Mouse (Mus musculus) heart, adult 2 months (tissue): Measurements from ENCODE around the gene D130043K22Rik. TPM values are rescaled to one million over a fixed set of nuclear protein-coding genes. Genes with fewer than 3 reads are reported as not detected.

Source experiments
- DNase-seq, 2 experiments: peaks; one replicate each; pipeline ENCODE4 v3.0.0; 2021
- H3K27ac ChIP-seq: fragments of 200-600 bp; 2 replicates; pipeline ENCODE4 v1.8.1; 2022
- H3K27me3 ChIP-seq: fragments of 200-500 bp; 2 replicates; pipeline ENCODE4 v1.6.1; 2012; ENCODE audit warnings: mild to moderate bottlenecking, low read length, inconsistent platforms, mixed read lengths; ENCODE audit not compliant: control insufficient read depth, insufficient read depth
- H3K36me3 ChIP-seq: fragments of 200-500 bp; 2 replicates; pipeline ENCODE4 v1.6.1; 2012; ENCODE audit warnings: low read length, inconsistent platforms; ENCODE audit not compliant: control insufficient read depth, insufficient read depth
- H3K4me1 ChIP-seq: fragments of 200-500 bp; 2 replicates; pipeline ENCODE4 v1.6.1; 2011; ENCODE audit warnings: low read length; ENCODE audit not compliant: control insufficient read depth, insufficient read depth
- H3K4me3 ChIP-seq: fragments of 200-600 bp; 2 replicates; pipeline ENCODE4 v1.8.1; 2022
- H3K79me2 ChIP-seq: fragments of 200-500 bp; replicated peaks from 2 replicates; pipeline ENCODE4 v1.6.1; 2012; ENCODE audit warnings: mild to moderate bottlenecking, inconsistent platforms, low read length, moderate library complexity, mixed read lengths; ENCODE audit not compliant: control insufficient read depth, insufficient read depth
- H3K9ac ChIP-seq: fragments of 200-500 bp; 2 replicates; pipeline ENCODE4 v1.6.1; 2012; ENCODE audit warnings: low read depth, mild to moderate bottlenecking, control low read depth, inconsistent platforms, low read length, mixed read lengths
- CTCF ChIP-seq: fragments of 200-600 bp; IDR thresholded peaks from 2 replicates; pipeline ENCODE4 v1.8.1; 2022; ENCODE audit warnings: antibody characterized with exemption, mild to moderate bottlenecking, moderate library complexity
- EP300 ChIP-seq: fragments of 200-500 bp; IDR thresholded peaks from 2 replicates; pipeline ENCODE4 v1.6.1; 2011; ENCODE audit warnings: low read depth, low read length, control low read depth; ENCODE audit not compliant: insufficient read depth
- POLR2A ChIP-seq: fragments of 200-500 bp; IDR thresholded peaks from 2 replicates; pipeline ENCODE4 v1.6.1; 2011; ENCODE audit warnings: mild to moderate bottlenecking, low read depth, low read length, control low read depth; ENCODE audit not compliant: insufficient read depth
- WGBS: fragments of 180-500 bp; shearing (Covaris S2); methylation state at CpG from one replicate; pipeline ENCODE4 v1.1.7; 2018; 5-methylcytosine and 5-hydroxymethylcytosine counted together
- intact Hi-C: fragments of 180-260 bp; cut with DNase I; formaldehyde crosslinking; loops from one replicate; pipeline ENCODE4 v1.15.1; 2025
- polyA plus RNA-seq: library from polyadenylated mRNA; depleted of rRNA; stranded (reverse); fragments of >200 nt; gene quantifications from 2 replicates; pipeline ENCODE4 v1.2.3, GENCODE M21; 2012
- total RNA-seq, 2 experiments: library from RNA; stranded (reverse); gene quantifications; 2 replicates each; pipeline ENCODE4 v1.2.3; 2021

D130043K22Rik gene
- total and polyA plus RNA-seq, 3 experiments: 0.04 to 0.05 TPM; not detected in 1

DNA sequence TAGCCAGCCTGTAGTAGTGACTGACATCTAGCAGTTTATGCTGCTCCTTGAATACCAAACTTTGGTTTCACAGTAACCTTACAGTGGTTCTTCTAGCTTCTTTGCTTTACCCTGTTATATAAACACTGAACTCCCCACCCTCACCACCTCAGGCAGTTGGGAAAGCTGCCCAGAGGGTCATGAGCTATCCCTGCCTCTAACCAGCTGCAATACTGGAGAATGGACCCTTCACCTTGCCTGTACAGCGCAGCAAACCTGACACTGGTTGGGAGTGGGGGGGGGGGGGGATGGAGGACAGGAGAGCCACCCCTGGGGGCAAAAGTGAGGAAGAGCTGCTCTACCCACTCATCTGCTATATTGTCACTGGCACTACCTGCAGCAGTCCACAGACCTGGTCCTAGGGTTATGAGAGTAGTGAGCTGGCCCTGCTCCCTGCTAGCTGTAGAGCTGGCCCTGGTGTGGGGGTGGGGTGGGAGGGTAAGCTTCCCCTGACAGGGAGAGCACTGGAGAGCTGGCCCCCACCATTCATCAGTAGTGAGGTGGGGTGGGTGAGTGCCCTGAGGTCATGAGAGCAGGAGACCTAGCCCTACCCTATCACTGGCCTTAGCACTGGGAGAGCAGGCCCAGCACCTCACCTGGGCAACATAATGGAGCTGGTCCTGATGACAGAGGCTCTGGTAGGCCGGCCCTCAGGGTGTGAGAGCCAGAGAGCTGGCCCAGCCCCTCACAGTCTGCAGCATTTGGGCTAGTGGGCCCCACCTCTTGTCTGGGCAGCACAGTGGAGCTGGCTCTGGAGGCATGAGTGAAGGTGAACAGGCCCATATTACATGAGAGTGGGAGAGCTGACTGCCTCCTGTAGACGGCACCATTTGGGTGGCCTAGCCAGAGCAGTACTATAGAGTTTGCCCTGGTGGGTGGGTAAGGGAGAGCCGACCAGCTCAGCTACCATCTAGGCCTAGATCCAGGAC, 28.5 kb upstream of the D130043K22Rik start:
- WGBS: 53% methylated on average over 4 of the region's 4 CpGs
- H3K27ac ChIP-seq: no peak overlapping the region

DNA sequence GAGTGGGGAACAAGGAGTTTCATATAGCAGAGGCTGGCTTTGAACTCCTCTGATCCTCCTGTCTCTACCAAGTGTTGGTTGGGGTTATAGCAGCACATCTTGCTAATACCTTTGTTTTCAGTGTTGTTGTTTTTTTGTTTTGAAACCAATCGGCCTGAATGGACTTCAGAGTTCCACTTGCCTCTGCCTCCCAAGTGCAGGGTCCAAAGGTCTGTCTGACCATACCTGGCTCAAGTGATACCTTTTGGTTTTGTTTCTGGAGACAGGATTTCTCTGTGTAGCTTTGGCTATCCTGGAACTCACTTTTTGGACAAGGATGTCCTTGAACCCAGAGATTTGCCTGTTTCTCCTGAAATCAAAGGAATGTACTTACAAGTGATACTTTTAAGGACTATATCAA, 25.0 kb upstream of the D130043K22Rik start:
- Histone ChIP-seq H3K4me1 (peaks cover 1% of the 10 kb centered on the region; the same call in 1 of the 2 replicates), H3K9ac (no peak overlapping the region), H3K79me2 (no peaks in the 10 kb centered on the region), H3K27me3 (no peaks in the 10 kb centered on the region), H3K36me3 (peaks cover 7% of the 10 kb centered on the region), H3K4me3 (no peak overlapping the region), H3K27ac (no peak overlapping the region)
- intact Hi-C loops: no loop called here
- WGBS: 76% methylated on average over 1 of the region's 1 CpGs
- no peak for DNase-seq
- TF ChIP-seq CTCF (no peak), EP300 (no peak), POLR2A (no peak)

More for the DNA sequence above, 28.5 kb upstream of the D130043K22Rik start:
- intact Hi-C loops: no loop called here
- TF ChIP-seq POLR2A (peak; percentile 40), CTCF (no peak), EP300 (0 out of 2 replicates have a peak, but pooled peaks have one; percentile 12)
- Histone ChIP-seq H3K79me2 (no peaks in the 10 kb centered on the region), H3K36me3 (peaks cover 31% of the 10 kb centered on the region), H3K4me3 (no peak overlapping the region), H3K4me1 (no peaks in the 10 kb centered on the region), H3K9ac (no peak overlapping the region), H3K27me3 (no peaks in the 10 kb centered on the region)
- no peak for DNase-seq

DNA sequence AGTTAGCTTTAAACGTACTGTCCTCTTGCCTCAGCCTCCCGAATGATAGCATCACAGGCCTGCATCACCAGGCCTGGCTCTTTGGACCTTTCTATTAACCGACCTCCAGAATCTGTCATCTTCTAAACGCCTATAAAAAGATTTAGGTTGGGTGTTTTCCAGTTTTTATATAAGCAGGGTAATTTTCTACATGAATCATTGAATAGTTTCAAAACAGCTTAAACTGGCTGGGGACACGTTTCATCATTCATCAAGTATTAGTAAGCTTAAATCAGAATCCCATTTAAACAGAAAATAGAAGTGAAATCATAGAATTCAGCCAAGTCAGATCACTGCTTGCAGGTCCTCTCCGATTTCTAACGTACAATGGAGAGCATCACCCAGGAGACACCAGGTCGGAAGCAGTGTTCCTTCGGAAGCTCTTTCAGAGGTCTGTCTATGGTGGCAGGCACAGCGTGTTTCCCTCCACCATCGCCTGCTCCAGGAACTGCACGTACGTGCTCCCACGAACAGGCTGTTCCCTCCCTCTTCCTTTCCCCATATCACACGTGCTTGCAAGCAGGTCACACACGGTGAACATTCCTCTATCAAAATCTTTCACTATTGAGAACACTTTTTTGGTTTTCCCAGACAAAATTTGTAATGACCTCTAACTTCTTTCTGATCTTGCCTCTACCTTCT, 22.1 kb upstream of the D130043K22Rik start:
- H3K79me2 ChIP-seq: no peaks in the 10 kb centered on the region
- no peak overlapping the region for H3K9ac ChIP-seq
- no peaks in the 10 kb centered on the region for H3K27me3 ChIP-seq
- H3K4me1 ChIP-seq: peaks cover 6% of the 10 kb centered on the region
- no peak overlapping the region for H3K4me3 ChIP-seq
- peak in 1 of 2 experiments; percentile 25 for DNase-seq
- H3K27ac ChIP-seq: no peak overlapping the region; the same call in 1 of the 2 replicates
- intact Hi-C loops: no loop called here
- TF ChIP-seq EP300 (0 out of 2 replicates have a peak, but pooled peaks have one; percentile 49), POLR2A (no peak)
- peaks cover 5% of the 10 kb centered on the region; the same call in 1 of the 2 replicates for H3K36me3 ChIP-seq
- 49% methylated on average over 16 of the region's 16 CpGs for WGBS

DNA sequence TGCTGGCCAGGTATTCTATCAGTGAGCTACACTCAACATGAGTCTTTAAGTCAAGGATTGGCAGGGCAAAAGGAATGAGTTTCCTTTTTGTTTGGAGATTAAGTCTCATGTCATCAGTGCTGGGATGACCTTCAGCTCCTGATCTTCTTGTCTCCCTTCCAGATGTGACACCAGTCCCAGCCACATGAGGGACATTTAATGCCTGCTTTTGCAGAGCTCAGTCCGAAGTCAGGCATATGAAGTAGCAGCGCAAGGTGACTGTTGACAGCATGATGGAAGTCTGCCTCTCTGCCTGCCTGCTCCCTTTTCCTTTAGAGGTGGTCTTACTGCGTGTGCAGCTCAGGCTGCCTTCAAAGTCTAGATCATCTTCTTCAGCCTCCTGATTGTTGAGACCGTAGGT, 20.3 kb upstream of the D130043K22Rik start:
- Histone ChIP-seq H3K4me3 (no peak overlapping the region), H3K27me3 (no peaks in the 10 kb centered on the region), H3K4me1 (peaks cover 6% of the 10 kb centered on the region), H3K27ac (peak overlapping the region; percentile 59), H3K79me2 (no peaks in the 10 kb centered on the region), H3K9ac (no peak overlapping the region), H3K36me3 (peaks cover 5% of the 10 kb centered on the region; the same call in 1 of the 2 replicates)
- DNase-seq: peak in 1 of 2 experiments; percentile 26
- WGBS: 77% methylated on average over 4 of the region's 4 CpGs
- TF ChIP-seq POLR2A (no peak), EP300 (peak; percentile 69; the same call in 1 of the 2 replicates), CTCF (peak; percentile 32; the same call in 1 of the 2 replicates)
- intact Hi-C loops: no loop called here

DNA sequence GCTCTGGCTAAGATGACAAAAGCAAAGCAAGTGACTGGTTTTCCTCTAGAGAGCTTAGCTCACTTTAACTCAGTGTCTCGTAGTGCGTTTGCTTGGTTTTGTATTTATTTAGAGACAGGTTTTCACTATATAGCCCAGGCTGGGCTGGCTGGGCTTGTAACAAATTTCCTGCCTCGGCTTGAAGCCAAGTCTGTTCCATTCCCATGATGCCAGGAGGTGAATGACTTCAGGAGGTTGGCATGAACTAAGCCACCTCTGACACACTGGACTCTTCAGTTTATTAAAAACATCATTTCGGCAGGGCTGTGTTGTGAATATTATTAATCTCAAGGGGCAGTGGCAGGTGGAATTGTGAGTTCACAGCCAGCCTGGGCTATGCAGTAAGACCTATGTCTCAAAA, 19.3 kb upstream of the D130043K22Rik start:
- WGBS: 36% methylated on average over 4 of the region's 4 CpGs
- intact Hi-C loops: no loop called here
- peaks cover 5% of the 10 kb centered on the region; the same call in 1 of the 2 replicates for H3K36me3 ChIP-seq
- DNase-seq: peak in 1 of 2 experiments; percentile 29
- no peak overlapping the region for H3K9ac ChIP-seq
- no peaks in the 10 kb centered on the region for H3K27me3 ChIP-seq
- H3K79me2 ChIP-seq: no peaks in the 10 kb centered on the region
- H3K4me1 ChIP-seq: peaks cover 6% of the 10 kb centered on the region
- H3K27ac ChIP-seq: peak overlapping the region; percentile 55
- TF ChIP-seq POLR2A: no peak
- no peak for TF ChIP-seq CTCF
- TF ChIP-seq EP300: no peak
- no peak overlapping the region for H3K4me3 ChIP-seq
